Mouse (Mus musculus) neural tube, embryonic 13.5 days (tissue): ENCODE results near the gene Creb3. TPM values are rescaled to one million over a fixed set of nuclear protein-coding genes. Genes with fewer than 3 reads are reported as not detected.
A peak's percentile ranks its signal among the peaks of the same experiment; 100 is the strongest.

Source experiments
- ATAC-seq: fragments of 200-750 bp; cut with Nextera tagmentation; 2 replicates; pipeline ENCODE4 v1.8.0; 2017; ENCODE audit warnings: low read depth, mild to moderate bottlenecking, moderate TSS enrichment, moderate library complexity
- H3K27ac ChIP-seq: fragments of 300-500 bp; sonication (generic); replicated peaks from 2 replicates; pipeline ENCODE4 v1.5.1; 2015; ENCODE audit warnings: moderate library complexity, mild to moderate bottlenecking, inconsistent platforms
- H3K27me3 ChIP-seq: fragments of 300-500 bp; sonication (generic); 2 replicates; pipeline ENCODE4 v1.6.1; 2015; ENCODE audit warnings: mild to moderate bottlenecking, inconsistent platforms
- H3K36me3 ChIP-seq: fragments of 300-500 bp; sonication (generic); 2 replicates; pipeline ENCODE4 v1.6.1; 2015; ENCODE audit warnings: mild to moderate bottlenecking, inconsistent platforms
- H3K4me1 ChIP-seq: fragments of 300-500 bp; sonication (generic); replicated peaks from 2 replicates; pipeline ENCODE4 v1.6.1; 2015; ENCODE audit warnings: inconsistent platforms
- H3K4me2 ChIP-seq: fragments of 300-500 bp; sonication (generic); 2 replicates; pipeline ENCODE4 v1.6.1; 2015; ENCODE audit warnings: inconsistent platforms, mild to moderate bottlenecking, moderate library complexity
- H3K4me3 ChIP-seq: fragments of 300-500 bp; sonication (generic); 2 replicates; pipeline ENCODE4 v1.5.1; 2015; ENCODE audit warnings: mild to moderate bottlenecking, inconsistent platforms
- H3K9ac ChIP-seq: fragments of 300-500 bp; sonication (generic); 2 replicates; pipeline ENCODE4 v1.6.1; 2015; ENCODE audit warnings: moderate library complexity, mild to moderate bottlenecking, inconsistent platforms
- H3K9me3 ChIP-seq: fragments of 300-500 bp; sonication (generic); 2 replicates; pipeline ENCODE4 v1.6.1; 2016; ENCODE audit warnings: inconsistent platforms
- WGBS: fragments of 180-500 bp; shearing (Covaris S2); methylation state at CpG from one replicate; pipeline ENCODE4 v1.1.7; 2015; 5-methylcytosine and 5-hydroxymethylcytosine counted together
- polyA plus RNA-seq: library from polyadenylated mRNA; unstranded; fragments of >200 nt; fragmentation: Nextera tagmentation; extraction: Ambion mirVana; gene quantifications from 2 replicates; pipeline ENCODE4 v1.2.1, GENCODE M21; 2015

Gene Creb3
- polyA plus RNA-seq, 1 experiment from 2014 or later, result 88.9 TPM

GRCm38 (mm10) chr4:43558631-43559356, 3.3 kb upstream of the Creb3 start:
- ATAC-seq, result no peak
- no peaks in the 10 kb centered on the region for H3K9me3 ChIP-seq
- peaks cover 56% of the 10 kb centered on the region for H3K4me1 ChIP-seq
- H3K4me3 ChIP-seq, result peak overlapping the region; percentile 2; the same call in 1 of the 2 replicates
- H3K9ac ChIP-seq, result peak overlapping the region; percentile 52
- 25% methylated on average over 13 of the region's 13 CpGs for WGBS
- H3K27me3 ChIP-seq, result no peaks in the 10 kb centered on the region
- peaks cover 35% of the 10 kb centered on the region for H3K36me3 ChIP-seq
- peak overlapping the region; percentile 26 for H3K4me2 ChIP-seq
- H3K27ac ChIP-seq, result peak overlapping the region; percentile 42

DNA sequence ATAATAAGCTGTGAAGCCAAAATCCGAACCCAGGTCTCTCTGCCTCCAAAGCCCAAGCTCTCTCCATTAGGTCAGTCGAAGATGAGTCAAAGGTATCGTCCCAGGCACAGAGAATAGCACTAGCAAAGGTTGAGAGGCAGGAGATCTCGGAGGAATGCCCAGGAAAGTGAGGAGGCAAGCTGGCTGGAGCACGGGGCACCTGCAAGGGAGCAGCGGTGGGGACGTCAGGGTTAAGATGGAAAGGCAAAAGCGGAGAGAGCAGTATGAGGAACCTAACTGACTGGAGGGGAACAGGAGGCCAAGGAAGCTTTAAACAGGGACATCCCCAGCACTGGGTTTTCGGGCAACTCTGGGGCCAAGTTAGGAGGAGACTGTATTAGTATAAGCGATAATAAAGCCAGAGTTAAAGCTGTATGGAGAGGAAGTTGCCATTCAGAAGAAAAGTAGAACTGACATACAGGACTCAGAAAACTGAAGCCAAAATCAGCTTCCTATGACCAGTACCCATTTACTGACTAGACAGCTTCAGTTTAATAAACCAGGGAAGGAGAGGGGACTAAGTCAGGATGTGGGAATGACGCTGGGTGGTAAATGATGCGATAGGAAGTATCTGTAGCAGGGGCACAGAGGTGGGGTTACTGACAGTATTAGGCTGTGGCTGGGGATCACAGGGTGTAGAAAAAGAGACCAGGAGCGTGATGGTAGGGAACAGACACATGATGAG, 2.5 kb upstream of the Creb3 start:
- H3K4me1 ChIP-seq, result peaks cover 61% of the 10 kb centered on the region
- no peak for ATAC-seq
- WGBS, result 81% methylated on average over 13 of the region's 13 CpGs
- H3K27ac ChIP-seq, result no peak overlapping the region
- H3K9me3 ChIP-seq, result no peaks in the 10 kb centered on the region
- peak overlapping the region; percentile 91 for H3K4me2 ChIP-seq
- H3K27me3 ChIP-seq, result no peaks in the 10 kb centered on the region
- H3K36me3 ChIP-seq, result peaks cover 31% of the 10 kb centered on the region
- peak overlapping the region; percentile 94 for H3K9ac ChIP-seq
- H3K4me3 ChIP-seq, result peak overlapping the region; percentile 84; the same call in 1 of the 2 replicates

GRCm38 (mm10) chr4:43560243-43560611, 1.9 kb upstream of the Creb3 start:
- no peak for ATAC-seq
- 47% methylated on average over 6 of the region's 6 CpGs for WGBS
- H3K27ac ChIP-seq, result no peak overlapping the region
- peak overlapping the region; percentile 84 for H3K4me3 ChIP-seq
- peaks cover 31% of the 10 kb centered on the region for H3K36me3 ChIP-seq
- H3K9me3 ChIP-seq, result no peaks in the 10 kb centered on the region
- H3K9ac ChIP-seq, result peak overlapping the region; percentile 94
- peaks cover 61% of the 10 kb centered on the region for H3K4me1 ChIP-seq
- no peaks in the 10 kb centered on the region for H3K27me3 ChIP-seq
- H3K4me2 ChIP-seq, result peak overlapping the region; percentile 91

DNA sequence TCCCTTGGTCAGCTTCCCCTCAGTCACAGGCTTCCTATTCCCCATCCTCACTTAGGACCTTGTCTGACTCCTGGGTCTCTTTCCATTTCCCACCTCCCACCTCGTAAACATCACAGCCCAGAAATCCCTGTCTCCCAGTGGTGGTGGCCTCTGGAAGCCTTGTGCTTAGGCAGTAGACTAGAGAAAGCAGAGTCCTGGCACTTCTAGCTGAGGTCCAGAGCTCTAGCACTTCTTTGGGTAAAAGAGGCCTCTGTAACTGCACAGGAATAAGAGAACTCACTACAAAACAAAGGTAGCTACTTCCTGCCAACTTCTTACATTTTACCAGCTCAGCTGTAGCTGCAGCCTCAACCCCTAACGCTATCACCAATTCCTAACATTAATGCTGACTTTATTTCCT, 1.2 kb upstream of the Creb3 start:
- ATAC-seq, result no peak
- H3K4me1 ChIP-seq, result peaks cover 61% of the 10 kb centered on the region
- peak overlapping the region; percentile 84 for H3K4me3 ChIP-seq
- H3K9ac ChIP-seq, result peak overlapping the region; percentile 94
- H3K9me3 ChIP-seq, result no peaks in the 10 kb centered on the region
- WGBS, result 28% methylated on average over 2 of the region's 2 CpGs
- peak overlapping the region; percentile 91 for H3K4me2 ChIP-seq
- H3K27ac ChIP-seq, result peak overlapping the region; percentile 98; the same call in 1 of the 2 replicates
- H3K27me3 ChIP-seq, result no peaks in the 10 kb centered on the region
- peaks cover 31% of the 10 kb centered on the region for H3K36me3 ChIP-seq

- Histone ChIP-seq H3K9ac (peak overlapping the region; percentile 94), H3K4me2 (peak overlapping the region; percentile 91), H3K36me3 (peaks cover 31% of the 10 kb centered on the region), H3K4me1 (peaks cover 61% of the 10 kb centered on the region), H3K9me3 (no peaks in the 10 kb centered on the region), H3K27ac (peak overlapping the region; percentile 98), H3K27me3 (no peaks in the 10 kb centered on the region), H3K4me3 (peak overlapping the region; percentile 84)
- WGBS, result 3% methylated on average over 16 of the region's 16 CpGs
- peak; percentile 49 for ATAC-seq
These were observed 616 bp upstream of the Creb3 start for GRCm38 (mm10) chr4:43561436-43561996.

- H3K36me3 ChIP-seq, result peaks cover 38% of the 10 kb centered on the region
- no peaks in the 10 kb centered on the region for H3K9me3 ChIP-seq
- peak overlapping the region; percentile 94 for H3K9ac ChIP-seq
- peaks cover 51% of the 10 kb centered on the region for H3K4me1 ChIP-seq
- peak overlapping the region; percentile 98 for H3K27ac ChIP-seq
- WGBS, result 9% methylated on average over 22 of the region's 22 CpGs
- no peaks in the 10 kb centered on the region for H3K27me3 ChIP-seq
- peak; percentile 30 for ATAC-seq
- H3K4me2 ChIP-seq, result peak overlapping the region; percentile 91
- H3K4me3 ChIP-seq, result peak overlapping the region; percentile 84
These were observed 853 bp downstream of the Creb3 start for GRCm38 (mm10) chr4:43562769-43563600.

DNA sequence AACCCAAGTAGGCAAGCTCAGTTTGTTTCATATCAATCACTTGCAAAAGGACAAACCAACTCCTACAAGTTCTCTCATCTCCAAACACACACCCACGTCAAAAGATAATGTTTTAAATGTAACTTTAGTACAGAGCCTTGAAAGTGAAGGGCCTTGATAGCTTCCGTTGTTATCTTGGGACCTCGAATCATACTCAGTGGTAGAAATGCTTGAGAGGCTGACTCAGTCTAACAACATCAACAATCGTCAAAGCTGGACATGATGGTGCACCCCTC, 1.4 kb downstream of the Creb3 start:
- H3K27ac ChIP-seq, result no peak overlapping the region
- H3K4me1 ChIP-seq, result peaks cover 45% of the 10 kb centered on the region
- 85% methylated on average over 4 of the region's 4 CpGs for WGBS
- ATAC-seq, result no peak
- H3K36me3 ChIP-seq, result peaks cover 44% of the 10 kb centered on the region
- H3K4me2 ChIP-seq, result peak overlapping the region; percentile 91
- no peaks in the 10 kb centered on the region for H3K9me3 ChIP-seq
- H3K9ac ChIP-seq, result peak overlapping the region; percentile 94; the same call in 1 of the 2 replicates
- peak overlapping the region; percentile 84 for H3K4me3 ChIP-seq
- no peaks in the 10 kb centered on the region for H3K27me3 ChIP-seq

- peak overlapping the region; percentile 91 for H3K4me2 ChIP-seq
- H3K9me3 ChIP-seq, result no peaks in the 10 kb centered on the region
- no peak overlapping the region for H3K4me3 ChIP-seq
- 50% methylated on average over 2 of the region's 2 CpGs for WGBS
- H3K4me1 ChIP-seq, result peaks cover 38% of the 10 kb centered on the region
- ATAC-seq, result no peak
- H3K36me3 ChIP-seq, result peaks cover 51% of the 10 kb centered on the region
- no peaks in the 10 kb centered on the region for H3K27me3 ChIP-seq
- H3K27ac ChIP-seq, result no peak overlapping the region
- no peak overlapping the region for H3K9ac ChIP-seq
These were observed 2.1 kb downstream of the Creb3 start for GRCm38 (mm10) chr4:43564231-43564630.

DNA sequence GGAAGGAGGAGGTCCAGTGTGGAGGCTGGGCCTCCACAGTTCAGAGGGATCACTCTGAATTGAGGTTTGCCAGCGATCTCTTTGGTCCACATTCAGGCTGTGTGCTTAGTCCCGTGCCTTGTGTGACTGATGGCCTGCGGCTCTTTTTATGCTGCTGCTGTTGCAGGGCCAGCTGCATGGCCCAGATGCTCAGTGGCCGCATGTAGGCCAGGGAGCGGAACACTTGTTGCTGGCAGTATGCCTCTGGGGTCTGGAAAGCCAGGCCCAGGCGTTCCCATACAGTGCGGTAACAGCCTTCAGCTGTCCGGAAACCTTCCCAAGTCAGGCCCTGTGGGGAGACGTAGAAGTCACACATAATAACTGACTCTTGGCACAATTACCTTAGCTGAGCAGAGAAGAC, 5.0 kb downstream of the Creb3 start:
- WGBS, result 94% methylated on average over 9 of the region's 9 CpGs
- H3K4me3 ChIP-seq, result no peak overlapping the region
- no peaks in the 10 kb centered on the region for H3K27me3 ChIP-seq
- no peak overlapping the region for H3K9ac ChIP-seq
- peaks cover 15% of the 10 kb centered on the region for H3K4me1 ChIP-seq
- no peaks in the 10 kb centered on the region for H3K9me3 ChIP-seq
- ATAC-seq, result no peak
- no peak overlapping the region for H3K27ac ChIP-seq
- H3K36me3 ChIP-seq, result peaks cover 80% of the 10 kb centered on the region
- H3K4me2 ChIP-seq, result no peak overlapping the region

- peaks cover 77% of the 10 kb centered on the region for H3K36me3 ChIP-seq
- ATAC-seq, result no peak
- H3K9ac ChIP-seq, result no peak overlapping the region
- WGBS, result 85% methylated on average over 6 of the region's 6 CpGs
- H3K9me3 ChIP-seq, result no peaks in the 10 kb centered on the region
- peaks cover 25% of the 10 kb centered on the region for H3K4me1 ChIP-seq
- H3K4me2 ChIP-seq, result no peak overlapping the region
- no peak overlapping the region for H3K27ac ChIP-seq
- no peaks in the 10 kb centered on the region for H3K27me3 ChIP-seq
- H3K4me3 ChIP-seq, result no peak overlapping the region
These were observed 9.4 kb downstream of the Creb3 start for GRCm38 (mm10) chr4:43571395-43572045.

DNA sequence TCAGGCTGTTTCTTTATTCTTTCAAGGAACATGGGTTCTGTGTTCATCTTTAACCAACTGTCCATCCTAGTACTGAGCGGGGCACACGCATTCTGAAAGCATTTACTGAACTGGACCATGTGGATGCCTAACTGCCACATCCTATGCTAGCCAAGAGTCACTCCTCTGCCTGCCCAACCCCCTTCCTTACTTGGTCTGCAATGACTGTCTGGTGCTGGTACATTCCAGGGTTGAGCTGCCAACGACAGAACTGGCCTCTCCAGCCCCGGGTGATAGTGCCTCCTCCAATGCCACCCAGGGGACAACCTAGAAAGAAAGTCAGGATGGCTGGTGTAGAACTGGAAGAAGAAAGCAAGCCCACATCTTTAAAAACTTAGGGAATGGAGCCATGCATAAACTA, 11.4 kb downstream of the Creb3 start:
- Histone ChIP-seq H3K4me3 (no peak overlapping the region), H3K27me3 (no peaks in the 10 kb centered on the region), H3K9ac (no peak overlapping the region), H3K4me2 (no peak overlapping the region), H3K9me3 (no peaks in the 10 kb centered on the region), H3K27ac (no peak overlapping the region), H3K4me1 (peaks cover 42% of the 10 kb centered on the region), H3K36me3 (peaks cover 57% of the 10 kb centered on the region)
- ATAC-seq, result no peak
- WGBS, result 92% methylated on average over 4 of the region's 4 CpGs
